Comparison of ENCODE assay signal across 29 mouse cellular contexts in the genomic region with DNA sequence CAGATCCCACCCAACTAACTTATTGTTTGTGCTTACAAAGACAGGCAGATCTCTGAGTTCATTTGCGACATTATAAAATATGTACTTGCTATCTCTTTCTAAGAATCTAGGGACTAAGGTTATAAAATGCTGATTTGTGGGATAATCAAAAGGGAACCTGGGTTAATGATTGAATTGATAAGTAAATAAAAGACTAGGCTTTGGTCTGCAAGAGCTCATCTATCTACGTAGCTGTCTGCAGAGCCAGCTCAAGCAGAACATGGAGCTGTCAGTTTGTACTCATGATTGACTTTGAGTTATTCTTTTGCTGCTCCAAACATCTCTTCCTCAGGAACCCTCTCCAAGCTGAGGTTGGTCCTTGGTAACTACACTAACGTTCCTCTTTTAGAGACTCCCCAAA. TPM values are rescaled to one million over a fixed set of nuclear protein-coding genes. Genes with fewer than 3 reads are reported as not detected.
"Had no signal": no experiment of that assay in that cellular context is flagged by ENCODE, and none has a peak within 500 bp of the region (broad histone marks: within the 10 kb centered on the region; RNA-seq: fewer than 3 reads in every experiment).

No protein-coding gene starts in this region.

- H3K9ac ChIP-seq: embryonic facial prominence, embryonic 12.5 days; embryonic facial prominence, embryonic 13.5 days; embryonic facial prominence, embryonic 15.5 days; forebrain, embryonic 12.5 days; forebrain, embryonic 13.5 days; forebrain, embryonic 15.5 days; forebrain, postnatal 0 days had no signal

- DNase-seq: cerebellum, adult 2 months; cerebellum, adult 8-10 months; cerebellum, adult 9-10 months; cerebellum, adult 9-11 months; cerebellum, postnatal 10 days; cerebellum, postnatal 14 days; cerebellum, postnatal 25 days; cerebellum, postnatal 36 days; embryo, embryonic 11 days; forebrain, postnatal 0 days; gastrocnemius, adult 2 months; gastrocnemius, postnatal 10 days; gastrocnemius, postnatal 14 days; gastrocnemius, postnatal 25 days; gastrocnemius, postnatal 36 days; heart, adult 11 months; heart, adult 18-20 months had no signal

- H3K4me1 ChIP-seq: forebrain, embryonic 12.5 days; forebrain, embryonic 13.5 days; forebrain, embryonic 15.5 days had no signal

- ATAC-seq: forebrain, embryonic 13.5 days; forebrain, embryonic 14.5 days; forebrain, embryonic 15.5 days; forebrain, embryonic 16.5 days; forebrain, postnatal 0 days had no signal

- H3K4me3 ChIP-seq: embryonic facial prominence, embryonic 10.5 days; embryonic facial prominence, embryonic 12.5 days; embryonic facial prominence, embryonic 13.5 days; embryonic facial prominence, embryonic 15.5 days; erythroblast, embryonic 14.5 days; forebrain, embryonic 10.5 days; forebrain, embryonic 12.5 days; forebrain, embryonic 13.5 days; forebrain, embryonic 15.5 days; gastrocnemius, adult 2 months had no signal

- H3K27me3 ChIP-seq: embryonic facial prominence, embryonic 12.5 days; embryonic facial prominence, embryonic 15.5 days; forebrain, embryonic 15.5 days had no signal

- H3K4me2 ChIP-seq: embryonic facial prominence, embryonic 12.5 days; embryonic facial prominence, embryonic 13.5 days; embryonic facial prominence, embryonic 15.5 days; forebrain, embryonic 12.5 days; forebrain, embryonic 13.5 days; forebrain, embryonic 15.5 days had no signal

- H3K9me3 ChIP-seq: embryonic facial prominence, embryonic 12.5 days; embryonic facial prominence, embryonic 15.5 days; forebrain, embryonic 13.5 days; forebrain, embryonic 15.5 days had no signal

- H3K27ac ChIP-seq: embryonic facial prominence, embryonic 10.5 days; embryonic facial prominence, embryonic 12.5 days; embryonic facial prominence, embryonic 13.5 days; embryonic facial prominence, embryonic 15.5 days; forebrain, embryonic 10.5 days; forebrain, embryonic 12.5 days; forebrain, embryonic 13.5 days; forebrain, embryonic 15.5 days; gastrocnemius, adult 2 months had no signal

- H3K36me3 ChIP-seq: embryonic facial prominence, embryonic 10.5 days; embryonic facial prominence, embryonic 12.5 days; embryonic facial prominence, embryonic 13.5 days; embryonic facial prominence, embryonic 15.5 days; forebrain, embryonic 10.5 days; forebrain, embryonic 12.5 days; forebrain, embryonic 15.5 days had no signal

RNA-seq across cellular contexts. Expression of a gene that starts 46.3 kb away (rescaled TPM):
- total RNA-seq: granulocyte monocyte progenitor cell, adult 5-6 weeks had no signal
